Mouse (Mus musculus) retina, embryonic 14.5 days (tissue): ENCODE data around the gene Atg101.

ENCODE experiments used
- DNase-seq: peaks from one replicate; pipeline ENCODE4 v3.0.0-alpha.2; 2015; ENCODE audit warnings: low spot score

Atg101 gene

DNA sequence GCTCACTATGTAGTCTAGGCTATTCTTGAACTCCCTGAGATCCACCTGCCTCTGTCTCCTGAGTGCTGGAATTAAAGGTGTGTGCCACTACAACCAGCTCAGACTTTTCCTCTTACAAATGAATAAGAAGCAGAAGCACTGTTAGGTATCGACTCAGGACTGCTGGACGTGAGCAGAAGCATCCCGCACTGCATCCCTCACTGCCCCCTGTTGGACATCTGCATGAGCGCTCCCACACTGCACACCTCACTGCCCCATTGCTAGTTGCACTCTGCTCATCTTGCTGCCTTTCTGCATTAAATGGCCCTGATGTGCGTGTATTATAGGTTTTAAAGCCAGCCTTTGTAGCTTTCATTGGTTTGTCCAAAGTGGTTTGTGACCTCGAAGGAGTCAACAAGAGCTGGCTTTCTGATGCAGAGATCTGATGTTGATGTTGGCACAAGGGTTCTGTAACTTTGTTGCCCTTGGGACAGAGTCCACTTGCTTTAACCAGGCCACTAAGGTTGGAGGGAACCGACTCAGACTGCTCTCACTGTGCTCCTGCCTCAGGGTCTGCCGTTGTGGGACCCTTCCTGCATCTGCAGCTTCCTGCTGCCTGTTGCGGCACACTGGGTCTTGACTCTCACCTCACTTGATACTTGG lies 2.2 kb downstream of the Atg101 start:
- peak; percentile 42 for DNase-seq

DNA sequence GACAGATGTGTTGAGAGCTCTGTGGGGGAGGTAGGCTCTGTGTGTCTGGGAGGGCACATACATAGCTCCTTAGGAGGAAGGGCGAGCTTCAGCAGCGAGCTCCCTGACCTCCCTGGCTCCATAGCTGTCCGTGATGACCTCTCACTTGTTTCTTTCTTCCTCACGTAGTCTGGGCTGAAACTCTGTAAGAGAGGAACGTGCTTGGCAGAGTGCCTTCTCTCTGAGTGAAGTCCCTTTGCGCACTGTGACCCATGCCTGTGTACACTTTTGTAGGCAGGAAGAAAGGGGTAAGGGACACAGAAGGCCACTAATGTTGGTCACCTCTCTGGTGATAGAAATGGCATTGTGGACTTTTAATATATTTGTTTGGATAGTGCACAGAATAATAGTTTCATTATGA lies 3.3 kb downstream of the Atg101 start:
- no peak for DNase-seq

DNA sequence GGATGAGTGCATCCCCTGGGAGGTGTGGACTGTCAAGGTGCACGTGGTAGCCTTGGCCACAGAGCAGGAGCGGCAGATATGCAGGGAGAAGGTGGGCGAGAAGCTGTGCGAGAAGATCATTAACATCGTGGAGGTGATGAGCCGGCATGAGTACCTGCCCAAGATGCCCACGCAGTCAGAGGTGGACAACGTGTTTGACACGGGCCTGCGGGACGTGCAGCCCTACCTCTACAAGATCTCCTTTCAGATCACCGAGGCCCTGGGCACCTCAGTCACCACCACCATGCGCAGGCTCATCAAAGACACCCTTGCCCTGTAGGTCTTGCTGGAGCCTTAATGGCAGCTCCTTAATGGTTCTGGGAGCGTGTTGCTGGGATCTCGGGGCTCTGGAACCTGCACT lies 6.3 kb downstream of the Atg101 start:
- DNase-seq: no peak

DNA sequence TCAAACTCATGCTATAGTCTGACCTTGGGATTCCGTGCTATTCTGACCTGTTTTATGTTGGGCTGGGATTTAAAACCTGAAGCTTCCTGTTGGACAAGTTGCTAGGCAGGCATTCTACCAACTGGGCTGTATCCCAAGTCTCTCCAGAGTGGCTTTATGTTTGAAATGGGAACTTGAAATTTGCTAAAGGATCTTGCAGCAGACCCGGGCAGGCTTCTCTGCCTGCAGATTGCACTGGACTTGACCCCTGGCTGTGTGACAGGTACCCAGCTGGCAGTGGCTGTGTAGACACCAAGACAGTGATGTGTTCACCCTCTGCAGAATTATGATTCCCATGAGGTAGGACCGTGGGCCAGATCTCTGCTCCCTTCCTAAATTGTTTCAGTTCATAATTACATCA lies 7.9 kb downstream of the Atg101 start:
- DNase-seq: no peak

DNA sequence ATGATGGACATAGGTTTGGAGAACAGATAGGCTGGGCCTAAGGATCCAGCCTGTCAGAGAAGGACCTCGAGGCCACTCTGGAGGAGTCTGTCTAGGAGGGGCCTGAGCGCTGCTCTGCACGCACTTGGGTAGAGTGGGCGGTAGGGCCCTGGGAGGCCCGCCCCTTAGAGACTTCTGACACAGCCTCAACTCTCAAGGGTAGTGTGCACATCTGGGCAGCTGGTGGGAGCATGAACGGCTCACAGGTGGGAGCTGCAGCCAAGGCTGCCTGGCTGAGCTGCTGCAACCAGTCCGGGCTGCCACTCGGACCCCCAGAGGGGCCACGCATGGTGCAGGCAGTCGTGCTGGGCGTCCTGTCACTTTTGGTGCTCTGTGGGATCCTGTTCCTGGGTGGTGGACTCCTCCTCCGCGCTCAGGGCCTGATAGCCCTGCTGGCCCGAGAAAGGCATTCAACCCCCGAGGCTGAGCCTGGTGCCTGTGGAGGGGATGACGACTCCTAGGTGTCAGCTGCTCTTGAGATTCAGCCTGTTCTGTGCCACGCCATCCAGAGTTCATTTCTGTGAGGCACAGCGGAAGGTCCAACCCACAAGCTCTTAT lies 9.1 kb downstream of the Atg101 start, which contains the start of gene 6030408B16Rik:
6030408B16Rik (plus strand) TSS at position 188 of the 597 bp plus-strand sequence.
- no peak for DNase-seq

DNA sequence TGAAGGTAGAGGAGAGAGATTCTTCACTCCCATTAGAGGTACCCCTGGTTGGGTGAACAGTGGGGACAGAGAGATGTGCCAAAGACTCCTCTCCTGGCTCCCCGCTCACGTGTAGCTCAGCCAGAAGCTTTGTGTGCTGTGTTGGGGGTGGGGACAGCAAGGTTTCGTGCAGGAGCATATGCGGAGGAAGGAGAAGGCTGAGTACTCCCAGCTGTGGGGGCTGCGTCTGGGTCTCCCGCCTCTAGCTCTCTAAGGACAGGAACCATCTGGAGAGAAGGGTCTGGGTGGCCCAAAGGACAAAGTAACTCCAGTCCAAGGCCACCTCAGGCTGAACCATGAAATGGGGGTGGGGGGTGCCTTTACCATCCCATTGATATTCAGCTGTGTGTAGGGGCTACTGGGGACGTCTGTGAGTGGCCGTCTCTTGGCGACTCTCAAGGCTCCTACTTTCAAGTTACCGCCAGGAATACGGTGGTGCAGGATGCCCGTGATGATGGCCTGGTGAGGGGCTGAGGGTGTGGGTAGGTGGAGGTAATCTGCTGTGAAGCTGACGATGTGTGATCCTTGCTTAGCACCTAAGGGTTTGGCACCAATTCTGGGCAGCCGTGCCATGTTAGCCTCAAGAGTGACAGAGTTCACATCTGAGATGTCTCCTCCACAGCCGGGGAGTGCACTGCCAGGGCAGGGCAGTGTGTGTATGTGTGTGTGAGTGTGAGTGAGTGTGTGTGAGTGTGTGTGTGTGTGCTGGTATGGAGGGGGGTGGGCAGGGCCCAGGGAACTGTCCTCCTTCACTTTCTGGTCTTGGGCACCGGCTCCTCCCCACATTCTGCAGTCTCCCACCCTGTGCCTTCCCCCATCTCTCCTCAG lies 10.2 kb downstream of the Atg101 start:
- DNase-seq: no peak

DNA sequence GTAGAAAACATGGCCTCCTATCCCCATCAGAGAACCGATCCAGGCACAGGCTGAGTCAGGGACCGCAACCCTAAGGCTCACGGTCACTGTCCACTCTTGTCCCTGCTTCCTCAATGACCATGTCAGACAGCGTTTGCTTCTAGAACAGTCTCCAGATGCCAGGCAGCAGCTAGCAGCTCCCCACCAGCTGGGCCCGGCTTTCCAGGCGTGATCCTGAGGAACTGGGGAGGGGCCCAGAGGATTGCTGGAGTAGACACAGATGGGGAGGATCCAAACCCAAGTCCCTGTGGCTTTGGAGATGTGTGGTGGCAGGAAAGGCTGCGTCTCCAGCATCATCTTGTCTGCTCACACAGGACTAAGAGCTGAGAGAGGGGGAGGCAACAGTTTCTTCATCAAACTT lies 11.0 kb downstream of the Atg101 start:
- DNase-seq: no peak

DNA sequence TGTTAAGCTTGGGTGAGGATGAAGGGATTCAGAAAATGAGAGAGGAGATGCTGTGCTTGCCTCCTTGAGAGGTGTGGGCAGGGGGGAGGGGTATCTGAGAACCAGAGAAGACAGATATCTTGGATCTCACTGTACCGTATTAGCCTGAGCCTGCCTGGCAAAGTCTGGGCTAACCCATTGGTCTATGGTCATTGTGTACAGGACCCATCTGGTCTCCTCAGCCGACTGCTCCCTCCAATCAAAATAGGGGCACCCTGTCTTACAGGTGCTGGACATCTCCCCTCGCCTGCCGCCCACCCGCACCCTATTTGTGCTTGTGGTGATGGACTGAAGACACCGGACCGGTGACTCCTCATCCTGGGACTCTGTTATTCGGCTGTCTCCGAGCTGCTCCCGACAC lies 11.5 kb downstream of the Atg101 start:
- DNase-seq: no peak

DNA sequence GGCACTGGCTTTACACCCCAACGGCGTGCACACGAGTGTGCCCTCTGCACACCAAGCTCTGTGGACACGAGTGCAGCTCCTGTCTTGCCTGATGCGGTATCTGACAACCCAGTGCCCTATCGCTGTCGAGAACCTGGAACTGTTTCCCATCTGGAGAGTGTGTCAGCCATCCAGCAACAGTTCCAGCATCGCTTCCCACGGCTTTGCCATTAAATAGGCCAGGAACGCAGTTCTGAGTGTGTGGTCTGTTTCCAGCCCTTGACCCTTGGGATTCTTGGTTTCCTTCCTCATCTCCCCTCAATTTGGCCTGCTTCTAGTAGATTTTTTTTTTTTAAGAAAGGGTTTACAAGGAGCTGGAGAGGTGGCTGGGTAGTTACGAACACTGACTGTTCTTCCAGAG lies 12.0 kb downstream of the Atg101 start:
- no peak for DNase-seq

DNA sequence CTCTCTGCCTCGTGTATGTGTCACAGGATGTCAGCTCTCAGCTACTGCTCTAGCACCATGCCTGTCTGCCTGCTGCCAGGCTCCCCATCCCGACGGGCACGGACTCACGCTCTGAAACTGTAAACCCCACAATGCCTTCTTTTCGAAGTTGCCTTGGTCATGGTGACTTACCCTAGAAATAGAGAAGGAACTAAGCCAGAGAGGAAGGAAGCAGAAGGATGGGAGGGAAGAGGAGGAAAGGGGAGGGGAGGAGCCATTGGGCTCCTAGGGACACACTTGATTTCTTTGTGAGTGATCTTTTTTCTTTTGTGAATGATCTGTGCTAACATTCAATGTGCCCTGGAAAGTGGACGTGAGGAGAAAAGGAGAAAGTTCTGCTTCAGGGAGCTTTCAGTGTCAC lies 13.9 kb downstream of the Atg101 start:
- DNase-seq: no peak

DNA sequence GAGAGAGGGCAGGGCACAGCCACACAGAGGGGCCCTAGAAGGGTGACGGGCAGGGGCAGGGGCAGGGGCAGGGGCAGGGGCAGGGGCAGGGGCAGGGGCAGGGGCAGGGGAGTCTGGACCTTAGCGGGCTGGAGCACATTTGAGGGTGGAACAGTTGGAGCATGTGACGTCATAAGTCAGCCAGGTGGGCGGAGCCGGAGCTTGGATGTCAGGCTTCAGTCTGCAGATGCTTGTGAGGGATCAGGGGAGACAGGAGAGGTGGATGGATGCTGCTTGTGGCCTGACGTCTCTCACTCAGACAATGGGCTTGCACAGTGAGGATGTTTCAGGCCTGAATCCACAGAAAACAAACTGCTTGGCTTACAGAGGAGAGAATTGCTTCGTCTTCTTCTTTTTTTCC lies 14.5 kb downstream of the Atg101 start:
- peak; percentile 69 for DNase-seq

DNA sequence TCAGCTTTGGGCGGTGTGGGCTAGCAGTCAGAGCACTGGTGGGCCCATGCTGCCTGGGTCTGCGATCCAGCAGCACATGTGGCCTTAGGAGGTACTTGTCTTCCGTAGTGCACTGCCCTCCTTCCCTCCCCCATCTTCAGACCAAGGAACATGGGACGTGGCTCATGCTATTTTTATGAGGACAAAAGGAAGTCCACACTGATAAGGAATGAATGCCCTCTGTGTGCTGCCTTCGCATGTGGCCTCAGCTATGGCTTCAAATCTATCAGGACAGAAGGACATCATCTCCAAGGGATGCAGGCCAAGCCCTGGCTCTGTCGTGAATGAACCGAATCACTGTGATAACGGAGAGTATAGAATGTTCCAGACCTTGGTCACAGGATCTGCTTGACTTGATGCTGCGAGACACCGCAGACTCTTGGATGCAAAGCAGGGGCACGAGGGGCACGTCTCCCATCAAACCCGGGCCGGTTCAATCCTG lies 15.4 kb downstream of the Atg101 start:
- no peak for DNase-seq

DNA sequence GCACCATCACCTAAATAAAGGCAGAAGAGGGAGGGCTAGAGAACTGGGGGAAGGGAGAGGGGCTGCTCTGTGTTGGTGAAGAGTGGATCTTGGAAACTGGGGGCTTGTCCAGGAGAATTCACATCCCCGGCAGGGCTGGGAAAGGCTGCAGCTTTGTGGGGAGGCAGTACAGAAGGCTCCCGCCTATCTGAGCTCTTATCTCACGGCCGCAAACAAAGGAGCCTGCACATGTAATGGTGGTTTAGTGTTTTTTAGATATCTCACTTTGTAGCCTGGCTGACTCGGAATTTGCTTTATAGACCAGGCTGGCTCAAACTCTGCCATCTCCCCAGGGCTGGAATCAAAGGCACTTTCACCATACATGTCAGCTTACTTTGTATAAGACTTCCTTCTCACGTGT lies 16.1 kb downstream of the Atg101 start:
- DNase-seq: no peak

DNA sequence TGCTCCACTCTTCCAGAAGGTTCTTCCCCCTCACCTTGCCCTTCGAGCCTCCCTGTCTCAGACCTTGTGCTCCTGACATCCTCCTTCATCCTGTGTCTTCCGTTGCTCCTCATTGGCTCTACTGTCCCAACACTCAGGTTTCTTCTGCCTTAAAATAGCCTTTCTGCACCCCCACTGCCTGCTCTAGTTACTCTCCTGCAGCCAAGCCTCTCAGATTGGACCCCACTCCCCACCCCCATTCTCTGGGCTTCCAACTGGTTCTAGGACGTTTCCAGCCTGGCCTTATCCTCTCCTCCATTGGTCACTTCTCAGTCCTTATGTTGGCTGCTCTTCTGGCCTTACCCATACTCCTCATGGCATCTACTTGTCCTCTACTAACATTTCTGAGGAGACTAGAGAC lies 18.1 kb downstream of the Atg101 start:
- DNase-seq: no peak

DNA sequence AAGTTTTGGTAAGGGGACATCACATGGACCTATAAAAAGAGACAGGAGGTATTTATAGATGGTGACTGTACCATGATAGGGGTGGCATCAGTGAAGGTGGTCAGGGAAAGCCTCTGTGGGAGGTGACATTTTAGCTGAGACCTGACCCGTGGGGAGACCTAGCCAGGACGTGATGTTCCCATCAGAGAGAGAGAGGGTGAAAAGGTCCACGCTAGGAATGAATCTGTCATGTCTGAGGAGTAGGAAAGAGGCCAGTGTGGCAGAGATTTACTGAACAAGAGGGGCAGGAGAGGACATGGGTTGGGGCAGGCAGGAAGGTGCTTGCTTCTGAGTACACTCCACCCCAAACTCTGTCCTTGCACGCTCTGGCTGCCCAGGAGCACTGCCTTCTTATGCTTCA lies 19.8 kb downstream of the Atg101 start:
- no peak for DNase-seq

DNA sequence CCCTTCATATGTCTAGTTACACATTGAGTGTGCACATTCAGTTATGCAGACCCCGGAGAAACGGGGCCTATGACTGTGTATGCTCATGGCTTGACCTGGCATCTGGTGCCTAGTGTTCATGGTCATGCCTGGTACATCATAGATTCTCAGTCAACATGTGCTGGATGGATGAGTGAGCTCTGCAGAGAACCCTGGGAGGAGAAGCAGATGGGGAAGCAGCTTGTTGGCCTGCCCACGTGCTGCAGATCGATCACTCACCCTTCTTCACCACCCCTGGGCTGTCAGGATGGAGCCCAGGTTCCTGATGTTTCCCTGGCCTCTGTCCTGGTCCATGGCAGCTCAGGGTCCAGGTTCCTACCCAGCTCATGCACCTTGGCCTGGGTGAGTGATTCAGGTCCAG lies 22.4 kb downstream of the Atg101 start:
- no peak for DNase-seq

DNA sequence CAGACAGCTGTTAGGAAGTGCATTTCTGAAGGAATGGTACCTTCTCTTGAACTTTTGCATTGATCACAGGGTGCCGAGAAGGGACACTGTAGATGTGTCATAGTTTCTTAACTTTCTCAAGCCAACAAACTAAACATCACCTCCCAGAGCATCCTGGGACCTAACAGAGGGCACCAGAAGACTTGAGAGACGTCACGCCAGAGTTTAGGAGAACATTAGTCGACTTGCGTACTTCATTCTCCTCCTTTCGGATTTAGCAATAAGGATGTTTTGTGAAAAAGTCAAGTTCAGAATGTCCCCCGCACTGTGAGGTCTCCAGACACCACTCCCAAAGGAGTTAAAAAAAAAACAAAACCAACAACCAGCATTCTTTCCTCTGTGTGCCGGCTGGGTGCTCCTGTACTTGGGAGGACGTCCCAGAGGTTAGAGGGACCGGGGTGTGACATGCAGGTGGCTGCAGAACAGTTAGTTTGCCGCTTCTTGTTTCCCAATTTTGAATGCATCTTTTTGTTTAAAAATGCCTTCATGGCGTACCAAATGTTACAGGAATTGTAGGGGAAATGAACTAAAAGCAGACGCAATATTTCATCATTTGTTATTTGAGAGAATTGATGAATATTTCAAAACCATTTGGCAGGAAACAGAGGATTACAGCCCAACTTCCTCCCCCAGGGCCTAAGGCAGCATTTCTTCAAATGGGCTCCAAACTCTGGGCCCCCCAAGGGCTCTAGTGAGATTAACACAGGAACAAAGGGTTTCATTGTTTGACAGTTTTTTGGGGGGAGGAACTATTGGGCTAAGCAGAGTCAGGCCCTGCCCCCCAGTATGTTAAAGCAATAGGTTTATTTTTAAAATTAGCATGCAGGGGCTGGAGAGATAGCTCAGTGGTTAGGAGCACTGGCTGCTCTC lies 24.6 kb downstream of the Atg101 start:
- DNase-seq: no peak

DNA sequence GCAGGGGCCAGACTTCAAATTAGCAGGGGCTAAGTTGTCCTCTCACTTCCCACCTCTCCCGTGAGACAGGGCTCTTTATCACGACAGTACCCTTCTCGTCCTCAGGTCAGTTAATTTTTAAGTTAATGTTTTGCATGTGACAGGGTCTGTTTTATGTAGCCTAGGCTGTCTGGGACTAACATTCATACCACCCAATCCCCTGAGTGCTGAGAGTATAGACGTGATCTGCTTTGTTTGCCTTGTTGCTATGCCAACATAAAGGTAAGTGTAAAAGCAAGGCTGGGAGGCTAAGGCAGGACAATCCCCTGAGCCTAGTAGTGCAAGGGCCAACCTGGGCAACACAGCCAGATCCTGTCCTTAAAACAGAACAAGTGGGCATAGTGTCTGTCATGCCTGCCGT lies 25.4 kb downstream of the Atg101 start:
- DNase-seq: no peak

DNA sequence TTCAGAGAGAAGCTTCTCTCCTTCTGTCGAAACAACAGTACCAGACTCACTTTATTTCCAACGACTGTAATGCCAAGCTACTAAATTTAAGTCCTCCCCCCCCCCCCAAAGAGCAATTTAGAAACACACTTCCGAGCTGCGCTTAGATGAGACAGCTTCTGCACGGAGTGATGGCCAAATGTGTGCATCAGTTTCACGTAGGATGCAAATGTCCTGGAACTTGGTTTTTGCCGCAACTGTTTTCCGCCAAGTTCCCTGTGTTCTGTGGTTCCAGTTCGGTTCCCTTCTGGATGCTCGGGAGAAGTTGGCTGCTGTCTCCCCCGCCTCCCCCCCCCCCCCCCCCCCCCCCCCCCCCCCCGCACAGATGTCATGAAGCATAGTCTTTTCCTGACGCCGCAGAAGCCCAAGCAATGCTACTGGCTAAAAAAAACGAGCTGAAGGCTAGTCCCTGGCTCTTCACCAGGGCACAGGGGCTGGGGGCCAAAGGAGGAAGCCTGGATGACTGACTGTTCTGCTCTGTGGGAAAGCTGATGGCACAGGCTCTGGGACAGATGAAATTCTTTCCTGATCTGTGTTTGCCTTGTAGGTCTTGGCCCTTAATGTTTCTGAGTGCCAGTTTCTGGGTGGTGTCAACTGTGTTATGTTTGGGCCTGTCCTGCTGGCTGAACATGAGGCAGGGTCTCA lies 27.2 kb downstream of the Atg101 start:
- DNase-seq: no peak

DNA sequence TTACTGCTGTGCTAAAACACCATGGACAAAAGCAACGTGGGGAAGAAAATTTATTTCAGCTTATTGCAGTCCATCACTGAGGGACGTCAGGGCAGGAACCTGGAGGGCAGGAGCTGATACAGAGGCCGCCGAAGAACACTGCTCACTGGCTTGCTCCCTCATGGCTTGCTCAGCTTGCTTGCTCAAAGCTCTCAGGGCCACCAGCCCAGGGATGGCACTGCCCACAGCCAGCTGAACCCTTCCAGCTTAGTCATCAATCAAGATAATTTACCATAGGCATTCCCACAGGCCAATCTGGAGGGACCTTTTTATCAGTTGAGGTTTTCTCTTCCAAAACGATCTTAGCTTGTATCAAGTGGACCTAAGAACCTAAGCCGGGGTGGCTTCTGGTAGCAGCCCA lies 27.9 kb downstream of the Atg101 start:
- no peak for DNase-seq

DNA sequence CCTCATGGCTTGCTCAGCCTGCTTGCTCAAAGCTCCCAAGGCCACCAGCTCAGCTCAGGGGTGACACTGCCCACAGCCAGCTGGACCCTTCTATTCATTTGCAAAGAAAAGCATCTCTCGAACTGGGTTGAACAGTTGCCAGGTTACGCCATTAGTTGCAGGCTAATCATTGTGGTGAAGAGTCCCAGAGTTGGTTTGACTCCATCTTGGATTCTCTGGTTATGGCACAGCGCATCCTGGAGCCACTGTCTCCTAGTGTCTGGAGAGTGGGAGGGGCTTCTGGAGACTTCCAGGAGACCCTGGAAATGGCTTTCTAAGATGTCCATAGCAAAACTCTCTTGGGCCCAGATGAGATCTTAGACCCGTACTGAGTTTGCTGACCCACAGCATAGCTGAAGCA lies 31.3 kb downstream of the Atg101 start:
- no peak for DNase-seq
